Mouse (Mus musculus): ENCODE data around the gene Slc35a3. TPM values are rescaled to one million over a fixed set of nuclear protein-coding genes. Genes with fewer than 3 reads are reported as not detected.

The Slc35a3 gene
- polyA plus RNA-seq, 1 experiment from 2014 or later = 15.9 TPM

DNA sequence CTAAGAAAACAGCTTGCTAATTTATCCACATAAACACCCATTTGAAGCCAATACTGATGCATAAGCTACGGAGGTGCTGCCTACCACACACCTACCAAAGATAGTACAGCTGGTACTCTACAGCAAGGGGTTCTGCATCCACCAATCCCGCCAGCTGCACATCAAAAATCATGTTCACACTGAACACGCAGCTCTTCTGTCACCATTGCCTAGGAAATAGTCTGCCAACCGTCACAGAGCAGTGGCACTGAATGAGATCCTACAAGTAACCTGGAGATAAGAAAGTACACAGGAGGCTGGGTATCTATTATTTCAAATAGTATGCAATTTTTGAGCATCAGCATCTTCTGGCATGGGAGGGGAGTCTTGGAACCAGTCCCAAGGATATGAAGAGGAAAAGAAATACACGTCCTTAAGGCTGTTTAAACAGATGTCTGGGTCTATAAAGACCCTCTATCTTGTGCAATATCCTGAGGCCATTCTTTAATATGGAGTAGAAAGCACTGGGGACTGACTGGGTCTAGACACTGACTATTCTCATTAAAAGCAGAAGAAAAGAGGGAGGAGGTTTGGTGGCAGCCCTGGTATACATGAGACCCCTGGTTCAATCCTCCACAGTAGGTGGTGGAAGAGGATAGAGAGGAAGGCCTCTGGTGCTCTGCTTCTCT is 59.2 kb downstream of the Slc35a3 start:
- ATAC-seq (replicated peaks; ENCODE audit: low FRiP score) = no peak
- WGBS = 80% methylated on average over 5 of the region's 5 CpGs
- Histone ChIP-seq H3K4me2 (no peak overlapping the region), H3K27me3 (no peaks in the 10 kb centered on the region), H3K4me3 (replicated peaks) (no peak overlapping the region), H3K27ac (no peak overlapping the region), H3K4me1 (peaks cover 16% of the 10 kb centered on the region), H3K9ac (no peak overlapping the region), H3K9me3 (replicated peaks) (no peaks in the 10 kb centered on the region), H3K36me3 (peaks cover 26% of the 10 kb centered on the region)

DNA sequence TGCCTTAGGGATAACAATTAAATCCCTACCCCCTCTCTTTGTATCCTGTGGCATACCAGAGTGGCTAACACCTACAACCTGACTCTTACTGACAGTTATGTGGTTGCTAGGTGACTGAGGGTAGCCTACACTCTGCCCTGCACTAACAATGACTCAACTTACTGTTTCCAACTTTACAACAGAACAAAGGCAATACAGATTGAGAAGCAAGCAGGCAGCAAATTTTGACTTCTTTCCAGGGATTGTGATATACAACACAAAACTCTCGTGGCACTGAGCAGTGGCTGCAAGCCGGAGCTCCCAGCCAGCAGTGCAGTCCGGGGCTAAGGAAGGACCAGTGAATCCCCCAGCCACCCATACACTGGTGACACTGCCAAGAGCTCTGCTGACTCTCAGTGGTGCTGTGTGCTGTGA is 60.6 kb downstream of the Slc35a3 start:
- no peak overlapping the region for H3K4me3 ChIP-seq (replicated peaks)
- H3K9me3 ChIP-seq (replicated peaks) = no peaks in the 10 kb centered on the region
- no peak overlapping the region for H3K27ac ChIP-seq
- peaks cover 33% of the 10 kb centered on the region for H3K36me3 ChIP-seq
- no peak overlapping the region for H3K9ac ChIP-seq
- peaks cover 4% of the 10 kb centered on the region; the same call in 1 of the 2 replicates for H3K4me1 ChIP-seq
- no peak overlapping the region for H3K4me2 ChIP-seq
- WGBS = 74% methylated on average over 3 of the region's 3 CpGs
- ATAC-seq (replicated peaks; ENCODE audit: low FRiP score) = 0 out of 2 replicates have a peak, but pooled peaks have one; percentile 40
- no peaks in the 10 kb centered on the region for H3K27me3 ChIP-seq

- Histone ChIP-seq H3K36me3 (peaks cover 46% of the 10 kb centered on the region), H3K9ac (no peak overlapping the region), H3K4me1 (peaks cover 4% of the 10 kb centered on the region; the same call in 1 of the 2 replicates), H3K27me3 (no peaks in the 10 kb centered on the region), H3K4me2 (no peak overlapping the region), H3K9me3 (replicated peaks) (no peaks in the 10 kb centered on the region), H3K4me3 (replicated peaks) (no peak overlapping the region), H3K27ac (no peak overlapping the region)
- no peak for ATAC-seq (replicated peaks; ENCODE audit: low FRiP score)
- WGBS = 92% methylated on average over 9 of the region's 9 CpGs
These were observed 61.9 kb downstream of the Slc35a3 start for GRCm38 (mm10) chr3:116650698-116651097.

GRCm38 (mm10) chr3:116648805-116649204 is 63.8 kb downstream of the Slc35a3 start:
- peaks cover 63% of the 10 kb centered on the region for H3K36me3 ChIP-seq
- H3K9me3 ChIP-seq (replicated peaks) = no peaks in the 10 kb centered on the region
- WGBS = 95% methylated on average over 7 of the region's 7 CpGs
- H3K4me3 ChIP-seq (replicated peaks) = no peak overlapping the region
- H3K4me1 ChIP-seq = peaks cover 4% of the 10 kb centered on the region; the same call in 1 of the 2 replicates
- H3K27ac ChIP-seq = no peak overlapping the region
- ATAC-seq (replicated peaks; ENCODE audit: low FRiP score) = no peak
- no peak overlapping the region for H3K4me2 ChIP-seq
- no peaks in the 10 kb centered on the region for H3K27me3 ChIP-seq
- no peak overlapping the region for H3K9ac ChIP-seq

DNA sequence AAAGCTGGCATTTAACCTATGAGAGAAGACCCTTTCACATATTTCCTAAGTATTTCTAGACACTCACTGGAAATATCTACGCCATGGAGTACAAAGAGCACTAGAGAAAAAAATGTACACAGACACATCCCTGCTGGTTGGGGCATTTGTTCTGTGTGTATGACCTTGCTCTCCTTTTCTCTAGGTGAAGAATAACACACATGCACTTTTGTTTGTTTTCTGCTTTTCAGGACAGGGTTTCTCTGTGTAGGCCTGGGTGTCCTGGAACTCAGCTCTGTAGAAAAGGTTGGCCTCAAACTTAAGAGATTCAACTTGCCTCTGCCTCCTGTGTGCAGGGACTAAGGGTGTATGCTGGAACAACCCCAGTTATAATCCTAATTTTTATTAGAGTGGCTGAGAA is 66.2 kb downstream of the Slc35a3 start:
- WGBS = 94% methylated on average over 1 of the region's 1 CpGs
- H3K36me3 ChIP-seq = peaks cover 85% of the 10 kb centered on the region

GRCm38 (mm10) chr3:116642373-116642772 is 70.3 kb downstream of the Slc35a3 start:
- WGBS = 85% methylated on average over 2 of the region's 2 CpGs
- no peak overlapping the region for H3K9ac ChIP-seq
- no peak overlapping the region for H3K4me2 ChIP-seq
- no peaks in the 10 kb centered on the region for H3K27me3 ChIP-seq
- no peak for ATAC-seq (replicated peaks; ENCODE audit: low FRiP score)
- no peak overlapping the region for H3K27ac ChIP-seq
- peaks cover 95% of the 10 kb centered on the region for H3K36me3 ChIP-seq
- H3K4me1 ChIP-seq = no peaks in the 10 kb centered on the region
- no peak overlapping the region for H3K4me3 ChIP-seq (replicated peaks)
- no peaks in the 10 kb centered on the region for H3K9me3 ChIP-seq (replicated peaks)

More for the DNA sequence above, 66.2 kb downstream of the Slc35a3 start:
- Histone ChIP-seq H3K27ac (no peak overlapping the region), H3K9me3 (replicated peaks) (no peaks in the 10 kb centered on the region), H3K9ac (no peak overlapping the region), H3K4me2 (no peak overlapping the region), H3K4me1 (no peaks in the 10 kb centered on the region), H3K4me3 (replicated peaks) (no peak overlapping the region), H3K27me3 (no peaks in the 10 kb centered on the region)
- no peak for ATAC-seq (replicated peaks; ENCODE audit: low FRiP score)

DNA sequence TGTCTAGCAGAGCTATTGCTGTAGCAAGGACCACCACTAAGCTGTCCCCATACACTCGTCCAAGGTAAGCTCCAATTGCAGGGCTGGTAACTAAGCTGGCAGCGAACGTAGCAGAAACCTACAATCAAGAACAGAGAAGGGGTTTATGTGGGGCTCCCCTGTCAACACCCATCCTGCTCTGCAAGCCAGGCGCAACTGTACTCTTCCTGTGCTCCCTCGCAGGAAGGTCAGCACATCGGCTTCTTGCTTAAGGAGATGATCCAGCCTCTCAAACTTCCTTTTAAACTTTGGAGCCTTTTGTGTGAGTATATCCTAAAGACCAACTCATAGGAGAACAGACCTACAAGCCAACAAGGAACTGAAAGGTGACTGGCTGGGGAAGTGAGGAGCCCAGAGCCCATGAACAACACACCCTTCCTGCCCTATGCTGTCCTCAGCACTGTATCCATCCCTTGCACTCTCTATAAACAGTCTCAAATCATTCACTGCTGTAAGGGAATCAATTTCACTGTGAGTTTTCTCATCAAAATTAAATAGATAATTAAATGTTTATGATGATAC is 70.7 kb downstream of the Slc35a3 start:
- no peak overlapping the region for H3K4me3 ChIP-seq (replicated peaks)
- no peak overlapping the region for H3K4me2 ChIP-seq
- H3K27me3 ChIP-seq = no peaks in the 10 kb centered on the region
- peaks cover 95% of the 10 kb centered on the region for H3K36me3 ChIP-seq
- no peaks in the 10 kb centered on the region for H3K9me3 ChIP-seq (replicated peaks)
- no peak for ATAC-seq (replicated peaks; ENCODE audit: low FRiP score)
- no peak overlapping the region for H3K27ac ChIP-seq
- WGBS = 90% methylated on average over 6 of the region's 6 CpGs
- H3K9ac ChIP-seq = no peak overlapping the region
- no peaks in the 10 kb centered on the region for H3K4me1 ChIP-seq

GRCm38 (mm10) chr3:116640024-116640423 is 72.6 kb downstream of the Slc35a3 start:
- H3K9ac ChIP-seq = no peak overlapping the region
- no peaks in the 10 kb centered on the region for H3K27me3 ChIP-seq
- H3K36me3 ChIP-seq = peaks cover 95% of the 10 kb centered on the region
- no peaks in the 10 kb centered on the region for H3K4me1 ChIP-seq
- H3K27ac ChIP-seq = no peak overlapping the region
- 86% methylated on average over 1 of the region's 1 CpGs for WGBS
- no peak overlapping the region for H3K4me3 ChIP-seq (replicated peaks)
- ATAC-seq (replicated peaks; ENCODE audit: low FRiP score) = no peak
- H3K9me3 ChIP-seq (replicated peaks) = no peaks in the 10 kb centered on the region
- H3K4me2 ChIP-seq = no peak overlapping the region

DNA sequence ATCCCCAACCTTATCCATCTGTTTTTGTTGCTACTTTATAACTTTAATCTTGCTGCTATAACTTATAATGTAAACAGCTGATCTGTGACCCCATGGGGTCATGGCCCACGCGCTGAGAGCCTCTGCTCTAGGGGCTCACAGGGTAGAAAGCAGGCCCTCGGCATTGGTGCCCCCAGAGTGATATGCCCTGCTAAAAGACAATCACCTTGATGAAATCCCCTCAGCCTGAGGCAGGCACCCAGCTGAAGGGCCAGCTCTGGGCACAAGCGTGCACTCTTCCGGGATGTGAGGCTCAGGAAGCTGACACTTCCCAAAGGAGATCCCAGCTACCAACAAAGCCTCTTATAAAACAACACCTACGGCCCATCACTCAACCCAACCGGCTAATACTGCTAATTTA is 74.1 kb downstream of the Slc35a3 start:
- Histone ChIP-seq H3K4me1 (no peaks in the 10 kb centered on the region), H3K4me2 (no peak overlapping the region), H3K9me3 (replicated peaks) (no peaks in the 10 kb centered on the region), H3K4me3 (replicated peaks) (no peak overlapping the region), H3K36me3 (peaks cover 97% of the 10 kb centered on the region), H3K9ac (no peak overlapping the region), H3K27ac (no peak overlapping the region), H3K27me3 (no peaks in the 10 kb centered on the region)
- WGBS = 78% methylated on average over 7 of the region's 7 CpGs
- ATAC-seq (replicated peaks; ENCODE audit: low FRiP score) = no peak

GRCm38 (mm10) chr3:116637693-116638476 is 74.7 kb downstream of the Slc35a3 start:
- 85% methylated on average over 9 of the region's 9 CpGs for WGBS
- no peak overlapping the region for H3K4me3 ChIP-seq (replicated peaks)
- H3K4me2 ChIP-seq = no peak overlapping the region
- no peaks in the 10 kb centered on the region for H3K27me3 ChIP-seq
- H3K4me1 ChIP-seq = no peaks in the 10 kb centered on the region
- ATAC-seq (replicated peaks; ENCODE audit: low FRiP score) = no peak
- no peaks in the 10 kb centered on the region for H3K9me3 ChIP-seq (replicated peaks)
- H3K36me3 ChIP-seq = peaks cover 96% of the 10 kb centered on the region
- no peak overlapping the region for H3K9ac ChIP-seq
- no peak overlapping the region for H3K27ac ChIP-seq

DNA sequence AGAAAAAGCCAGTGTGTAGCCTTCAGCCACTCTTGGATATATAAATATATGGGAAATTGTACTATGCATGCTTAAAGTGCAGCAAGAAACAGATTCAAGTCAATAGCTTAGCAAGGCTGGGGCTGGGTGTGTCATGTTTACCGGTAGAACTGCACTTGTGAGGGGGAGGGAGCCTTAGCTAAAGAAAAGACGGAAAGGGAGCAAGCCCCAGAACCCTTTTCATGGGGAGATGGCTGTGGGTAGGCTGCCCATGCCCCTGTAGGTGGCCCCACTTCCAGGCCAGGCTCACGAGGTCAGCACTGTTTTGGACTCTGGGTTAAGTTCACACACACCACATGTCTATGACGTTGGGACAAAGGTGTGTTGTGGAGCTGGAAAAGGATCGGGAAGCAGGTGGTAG is 76.8 kb downstream of the Slc35a3 start:
- Histone ChIP-seq H3K4me1 (no peaks in the 10 kb centered on the region), H3K27ac (no peak overlapping the region), H3K27me3 (no peaks in the 10 kb centered on the region), H3K4me3 (replicated peaks) (no peak overlapping the region), H3K9ac (no peak overlapping the region), H3K36me3 (peaks cover 92% of the 10 kb centered on the region), H3K4me2 (no peak overlapping the region), H3K9me3 (replicated peaks) (no peaks in the 10 kb centered on the region)
- 75% methylated on average over 5 of the region's 5 CpGs for WGBS
- no peak for ATAC-seq (replicated peaks; ENCODE audit: low FRiP score)

GRCm38 (mm10) chr3:116634853-116635252 is 77.8 kb downstream of the Slc35a3 start:
- H3K27me3 ChIP-seq = no peaks in the 10 kb centered on the region
- H3K4me2 ChIP-seq = no peak overlapping the region
- no peaks in the 10 kb centered on the region for H3K9me3 ChIP-seq (replicated peaks)
- peaks cover 90% of the 10 kb centered on the region for H3K36me3 ChIP-seq
- no peak overlapping the region for H3K27ac ChIP-seq
- WGBS = 88% methylated on average over 8 of the region's 8 CpGs
- ATAC-seq (replicated peaks; ENCODE audit: low FRiP score) = no peak
- H3K4me3 ChIP-seq (replicated peaks) = no peak overlapping the region
- H3K9ac ChIP-seq = no peak overlapping the region
- H3K4me1 ChIP-seq = no peaks in the 10 kb centered on the region
